Mouse (Mus musculus): ENCODE results near the gene Rhbdl1. TPM values are rescaled to one million over a fixed set of nuclear protein-coding genes. Genes with fewer than 3 reads are reported as not detected.
A peak's percentile ranks its signal among the peaks of the same experiment; 100 is the strongest.

Gene Rhbdl1
- polyA plus RNA-seq, 1 experiment from 2014 or later: 4.0 TPM

- Histone ChIP-seq H3K9me3 (no peaks in the 10 kb centered on the region), H3K27ac (peak within 1 kb of the TSS; percentile 92), H3K27me3 (ENCODE audit: insufficient read depth, poor library complexity, severe bottlenecking) (no peaks in the 10 kb centered on the region), H3K4me3 (peak within 1 kb of the TSS; percentile 79), H3K4me1 (peaks cover 38% of the 10 kb centered on the region), H3K36me3 (peaks cover 29% of the 10 kb centered on the region)
- DNase-seq (ENCODE audit: low spot score): peak; percentile 93
- WGBS: under 1% methylated on average over 24 of the region's 24 CpGs
Measured at GRCm38 (mm10) chr17:25868601-25869191, 31.6 kb upstream of the Rhbdl1 start, which contains the start of gene Mcrip2. Gene Mcrip2 (minus strand): TSS chr17:25868764.

DNA sequence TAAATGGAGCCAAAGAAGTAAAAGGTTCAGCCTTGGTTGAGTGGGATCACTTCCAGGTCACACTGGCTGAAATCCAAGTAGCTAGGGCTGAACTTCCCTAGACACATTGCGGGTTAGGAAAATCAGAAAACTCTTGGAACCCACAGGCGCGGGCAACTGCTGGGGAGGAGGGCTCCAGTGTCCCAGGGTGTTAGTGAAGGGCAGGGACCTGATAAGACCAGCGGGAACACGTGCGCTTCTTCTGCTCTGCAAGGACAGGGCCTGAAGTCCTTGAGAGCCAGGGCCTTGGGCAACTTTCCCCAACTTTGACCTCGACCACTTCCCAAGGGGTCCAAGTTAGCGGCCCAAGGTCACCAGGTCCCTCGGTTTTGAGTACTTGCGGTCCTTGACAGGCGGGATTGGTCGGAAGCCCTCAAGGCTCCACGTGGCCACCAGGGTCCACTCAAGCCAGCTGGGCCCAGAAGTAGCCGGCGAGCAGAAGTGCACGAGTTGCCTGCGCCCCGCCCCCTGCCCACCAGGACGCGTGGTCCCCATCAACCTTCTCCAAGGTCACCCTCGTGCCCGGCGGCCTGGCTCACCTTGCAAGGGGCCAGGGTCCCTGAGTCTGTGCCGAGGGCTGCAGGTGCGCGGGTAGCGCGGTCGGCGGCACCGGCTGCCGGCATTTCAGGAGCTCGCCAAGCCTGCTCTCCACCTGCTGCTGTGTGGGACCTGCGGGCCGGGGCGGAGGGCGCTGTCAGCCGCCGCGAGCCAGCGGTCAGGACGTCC lies 30.9 kb upstream of the Rhbdl1 start:
- Histone ChIP-seq H3K27ac (peak overlapping the region; percentile 92), H3K4me1 (peaks cover 38% of the 10 kb centered on the region), H3K9me3 (no peaks in the 10 kb centered on the region), H3K27me3 (ENCODE audit: insufficient read depth, poor library complexity, severe bottlenecking) (no peaks in the 10 kb centered on the region), H3K36me3 (peaks cover 34% of the 10 kb centered on the region), H3K4me3 (peak overlapping the region; percentile 79)
- peak; percentile 89 for DNase-seq (ENCODE audit: low spot score)
- WGBS: under 1% methylated on average over 42 of the region's 42 CpGs

- peak overlapping the region; percentile 79 for H3K4me3 ChIP-seq
- H3K27me3 ChIP-seq (ENCODE audit: insufficient read depth, poor library complexity, severe bottlenecking): no peaks in the 10 kb centered on the region
- H3K4me1 ChIP-seq: peaks cover 38% of the 10 kb centered on the region
- H3K27ac ChIP-seq: peak overlapping the region; percentile 92
- H3K36me3 ChIP-seq: peaks cover 36% of the 10 kb centered on the region
- no peak for DNase-seq (ENCODE audit: low spot score)
- H3K9me3 ChIP-seq: no peaks in the 10 kb centered on the region
- 12% methylated on average over 7 of the region's 7 CpGs for WGBS
Measured at GRCm38 (mm10) chr17:25867509-25867835, 30.4 kb upstream of the Rhbdl1 start.

- no peak for DNase-seq (ENCODE audit: low spot score)
- Histone ChIP-seq H3K4me3 (peak overlapping the region; percentile 28; the same call in 1 of the 2 replicates), H3K27ac (no peak overlapping the region), H3K36me3 (peaks cover 36% of the 10 kb centered on the region), H3K9me3 (no peaks in the 10 kb centered on the region), H3K4me1 (peaks cover 49% of the 10 kb centered on the region), H3K27me3 (ENCODE audit: insufficient read depth, poor library complexity, severe bottlenecking) (no peaks in the 10 kb centered on the region)
- 92% methylated on average over 3 of the region's 3 CpGs for WGBS
Measured at GRCm38 (mm10) chr17:25866172-25866571, 29.1 kb upstream of the Rhbdl1 start.

GRCm38 (mm10) chr17:25865288-25865687 lies 28.2 kb upstream of the Rhbdl1 start:
- H3K9me3 ChIP-seq: no peaks in the 10 kb centered on the region
- no peak for DNase-seq (ENCODE audit: low spot score)

DNA sequence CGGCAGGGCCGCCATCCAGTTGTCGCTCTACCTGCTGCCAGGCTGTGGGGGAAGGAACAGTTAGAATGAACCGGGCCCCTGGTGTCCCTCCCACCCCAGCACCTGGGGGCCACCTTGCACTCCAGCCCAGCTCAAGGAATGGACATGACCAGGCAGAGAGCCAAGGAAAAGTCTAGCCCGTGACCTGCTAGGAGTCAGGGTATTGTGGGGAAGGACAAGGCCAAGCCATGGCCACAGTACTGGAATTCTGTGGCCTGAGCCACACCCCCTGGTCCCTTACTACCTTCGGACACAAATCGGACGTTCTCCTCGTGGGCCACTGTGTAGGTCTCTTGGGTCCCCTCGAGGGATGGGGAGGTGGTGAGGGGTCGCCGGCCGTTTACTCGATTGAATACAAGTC lies 27.2 kb upstream of the Rhbdl1 start:
- no peak overlapping the region for H3K27ac ChIP-seq
- peaks cover 64% of the 10 kb centered on the region for H3K4me1 ChIP-seq
- no peaks in the 10 kb centered on the region for H3K9me3 ChIP-seq
- no peaks in the 10 kb centered on the region for H3K27me3 ChIP-seq (ENCODE audit: insufficient read depth, poor library complexity, severe bottlenecking)
- H3K4me3 ChIP-seq: no peak overlapping the region
- DNase-seq (ENCODE audit: low spot score): no peak
- peaks cover 36% of the 10 kb centered on the region for H3K36me3 ChIP-seq
- WGBS: 92% methylated on average over 14 of the region's 14 CpGs

More at GRCm38 (mm10) chr17:25865288-25865687, 28.2 kb upstream of the Rhbdl1 start:
- no peaks in the 10 kb centered on the region for H3K27me3 ChIP-seq (ENCODE audit: insufficient read depth, poor library complexity, severe bottlenecking)
- 0 out of 2 replicates have a peak overlapping the region, but pooled peaks have one; percentile 6 for H3K27ac ChIP-seq
- peaks cover 57% of the 10 kb centered on the region for H3K4me1 ChIP-seq
- 87% methylated on average over 11 of the region's 11 CpGs for WGBS
- 0 out of 2 replicates have a peak overlapping the region, but pooled peaks have one; percentile 1 for H3K4me3 ChIP-seq
- peaks cover 36% of the 10 kb centered on the region for H3K36me3 ChIP-seq

- H3K9me3 ChIP-seq: no peaks in the 10 kb centered on the region
- no peak for DNase-seq (ENCODE audit: low spot score)
Measured at GRCm38 (mm10) chr17:25863681-25864080, 26.6 kb upstream of the Rhbdl1 start.

GRCm38 (mm10) chr17:25861704-25862612 lies 24.9 kb upstream of the Rhbdl1 start:
- Histone ChIP-seq H3K27ac (peak overlapping the region; percentile 92), H3K27me3 (ENCODE audit: insufficient read depth, poor library complexity, severe bottlenecking) (no peaks in the 10 kb centered on the region), H3K4me3 (peak overlapping the region; percentile 76), H3K36me3 (peaks cover 38% of the 10 kb centered on the region), H3K4me1 (peaks cover 41% of the 10 kb centered on the region), H3K9me3 (no peaks in the 10 kb centered on the region)
- no peak for DNase-seq (ENCODE audit: low spot score)
- WGBS: 13% methylated on average over 6 of the region's 6 CpGs

More at GRCm38 (mm10) chr17:25863681-25864080, 26.6 kb upstream of the Rhbdl1 start:
- WGBS: 88% methylated on average over 6 of the region's 6 CpGs
- H3K4me3 ChIP-seq: no peak overlapping the region
- H3K4me1 ChIP-seq: peaks cover 58% of the 10 kb centered on the region
- no peaks in the 10 kb centered on the region for H3K27me3 ChIP-seq (ENCODE audit: insufficient read depth, poor library complexity, severe bottlenecking)
- H3K27ac ChIP-seq: no peak overlapping the region
- H3K36me3 ChIP-seq: peaks cover 36% of the 10 kb centered on the region

DNA sequence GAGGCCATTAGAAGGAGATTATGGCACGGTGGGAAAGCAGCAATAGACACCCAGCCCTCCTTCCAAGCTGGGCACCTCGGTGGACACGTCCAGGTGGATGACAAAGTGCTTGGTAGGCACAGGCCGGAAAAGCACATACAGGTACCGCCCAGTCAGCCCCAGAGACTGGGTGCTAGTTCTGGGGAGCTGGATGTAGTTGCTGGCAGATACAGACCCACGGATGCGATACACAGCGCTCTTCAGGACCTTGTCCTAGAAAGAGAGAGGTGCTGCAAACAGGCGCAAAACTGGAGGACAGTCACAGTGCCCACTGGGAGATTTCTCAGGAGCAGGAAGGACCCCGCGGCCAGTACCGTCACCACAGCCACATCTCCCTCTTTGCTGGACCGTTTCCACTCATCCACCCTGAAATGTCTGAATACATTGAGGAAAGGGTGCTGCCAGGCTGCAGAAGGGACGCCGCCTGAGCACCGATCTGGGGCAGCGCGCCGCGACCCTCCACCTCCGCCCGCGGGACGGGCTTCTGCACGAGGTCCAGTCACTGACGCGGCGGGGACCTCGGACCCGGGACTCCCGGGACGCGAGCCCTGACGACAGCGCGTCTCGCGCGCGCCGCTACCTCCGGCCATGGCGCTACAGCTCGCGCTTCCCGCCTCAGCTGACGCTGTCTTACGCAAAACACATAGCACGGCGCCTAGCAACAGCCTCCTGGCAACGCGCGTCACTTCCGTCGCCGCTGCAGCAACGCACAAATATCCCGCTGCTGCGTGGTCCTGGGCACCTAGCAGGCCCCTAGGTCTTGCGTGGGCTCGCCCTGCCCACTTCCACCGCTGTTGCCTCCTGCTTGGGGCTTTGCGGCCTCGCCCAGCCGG lies 24.0 kb upstream of the Rhbdl1 start, which contains the start of gene Wdr90:
Gene Wdr90, minus strand, starts transcription at position 670 of the 872 bp plus-strand sequence.
- DNase-seq (ENCODE audit: low spot score): peak; percentile 96
- whole genome bisulfite sequencing: 4% methylated on average over 65 of the region's 65 CpGs

GRCm38 (mm10) chr17:25860229-25860628 lies 23.1 kb upstream of the Rhbdl1 start:
- H3K4me3 ChIP-seq: peak overlapping the region; percentile 76
- H3K36me3 ChIP-seq: peaks cover 32% of the 10 kb centered on the region
- DNase-seq (ENCODE audit: low spot score): no peak
- no peak overlapping the region for H3K27ac ChIP-seq
- H3K27me3 ChIP-seq (ENCODE audit: insufficient read depth, poor library complexity, severe bottlenecking): no peaks in the 10 kb centered on the region
- WGBS: 94% methylated on average over 6 of the region's 6 CpGs
- no peaks in the 10 kb centered on the region for H3K9me3 ChIP-seq
- H3K4me1 ChIP-seq: peaks cover 28% of the 10 kb centered on the region

More for the DNA sequence above, 24.0 kb upstream of the Rhbdl1 start, which contains the start of gene Wdr90:
- peaks cover 32% of the 10 kb centered on the region for H3K4me1 ChIP-seq
- H3K9me3 ChIP-seq: no peaks in the 10 kb centered on the region
- H3K4me3 ChIP-seq: peak within 1 kb of the TSS; percentile 76
- H3K27ac ChIP-seq: peak within 1 kb of the TSS; percentile 92
- H3K27me3 ChIP-seq (ENCODE audit: insufficient read depth, poor library complexity, severe bottlenecking): no peaks in the 10 kb centered on the region
- peaks cover 33% of the 10 kb centered on the region for H3K36me3 ChIP-seq

- Histone ChIP-seq H3K36me3 (peaks cover 77% of the 10 kb centered on the region), H3K4me1 (peaks cover 32% of the 10 kb centered on the region), H3K27ac (peak within 1 kb of the TSS; percentile 96), H3K4me3 (peak within 1 kb of the TSS; percentile 89), H3K27me3 (ENCODE audit: insufficient read depth, poor library complexity, severe bottlenecking) (no peaks in the 10 kb centered on the region), H3K9me3 (no peaks in the 10 kb centered on the region)
- DNase-seq (ENCODE audit: low spot score): peak; percentile 97
- WGBS: under 1% methylated on average over 21 of the region's 21 CpGs
Measured at GRCm38 (mm10) chr17:25844396-25844901, 7.4 kb upstream of the Rhbdl1 start, which contains the start of gene Rhot2. Gene Rhot2 (minus strand): TSS chr17:25844851.
